Mouse (Mus musculus): ENCODE measurements at regions not wholly inside any gene's neighbourhood (a gene's known extent, or its start where the extent isn't known, plus 50 kb on each side); places are given as distances from the start of the nearest gene placed in this dataset.

GRCm38 (mm10) chr11:117589422-117589821 lies 64.7 kb upstream of the Tnrc6c start:
- no peak for ATAC-seq

GRCm38 (mm10) chr11:117592570-117592969 lies 61.5 kb upstream of the Tnrc6c start:
- no peak for ATAC-seq

GRCm38 (mm10) chr11:117596201-117596600 lies 57.9 kb upstream of the Tnrc6c start:
- ATAC-seq, result no peak

DNA sequence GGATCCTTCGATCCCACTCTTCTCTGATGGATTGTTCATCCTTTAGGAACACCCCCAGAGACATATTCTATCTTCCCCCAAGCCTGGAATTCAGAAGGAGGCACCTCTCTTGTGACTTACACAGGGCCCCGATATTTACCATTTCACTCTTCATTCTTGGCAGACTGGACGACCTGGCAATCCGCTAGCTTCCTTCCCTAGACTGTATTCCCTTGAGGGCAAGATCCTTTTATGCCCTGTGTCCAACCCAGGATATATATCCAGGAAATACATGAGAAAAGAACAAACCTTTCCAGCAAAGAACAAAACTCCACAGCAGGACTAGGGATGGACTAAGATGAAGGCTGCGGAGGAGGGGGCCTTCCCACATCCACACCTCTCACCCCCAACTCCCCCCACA lies 56.3 kb upstream of the Tnrc6c start:
- ATAC-seq, result no peak

- ATAC-seq, result peak; percentile 8
These were observed 55.9 kb upstream of the Tnrc6c start for GRCm38 (mm10) chr11:117598170-117598583.

DNA sequence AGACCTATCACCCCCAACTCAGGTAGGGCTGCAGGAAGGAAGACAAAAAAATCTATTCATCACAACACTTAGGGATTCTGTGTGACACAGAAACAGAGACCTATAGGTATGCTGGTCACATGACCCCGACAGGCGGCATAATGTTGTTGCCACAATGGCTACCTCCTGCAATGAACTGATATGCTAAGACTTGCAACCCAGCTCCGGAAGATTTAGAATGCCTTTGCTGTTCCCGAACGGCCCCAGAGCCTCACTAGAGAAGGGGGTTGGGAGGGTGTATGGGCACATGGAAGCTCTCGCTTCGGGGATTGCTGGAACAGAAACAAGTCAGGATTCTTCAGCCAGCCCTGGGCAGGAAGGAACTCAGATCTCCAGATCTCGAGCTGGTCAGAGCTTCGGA lies 55.5 kb upstream of the Tnrc6c start:
- peak; percentile 80 for ATAC-seq

- peak; percentile 81 for ATAC-seq
These were observed 54.9 kb upstream of the Tnrc6c start for GRCm38 (mm10) chr11:117599049-117599787.

DNA sequence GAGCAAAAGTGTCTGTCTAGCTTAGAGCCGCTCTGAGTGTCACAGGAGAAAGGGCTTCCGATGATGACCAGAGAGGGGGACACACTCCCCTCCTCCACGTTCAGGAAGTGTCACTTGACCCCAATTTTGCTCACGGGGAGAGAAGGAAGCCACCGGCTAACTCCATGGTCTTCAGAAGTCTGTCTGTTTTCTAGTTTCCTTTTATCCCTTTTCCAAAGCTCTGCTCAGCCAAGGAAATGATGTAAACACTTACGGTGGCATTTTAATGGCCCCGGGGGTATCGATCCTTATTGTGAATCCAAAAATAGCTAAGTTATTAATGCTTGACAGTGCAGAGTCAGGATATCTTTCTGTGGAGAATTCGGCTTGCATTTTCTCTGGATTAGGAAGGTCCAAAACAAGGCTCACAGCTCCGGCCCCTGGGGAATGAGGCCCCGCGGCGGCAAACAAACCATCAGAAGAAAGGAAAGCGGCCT lies 54.3 kb upstream of the Tnrc6c start:
- no peak for ATAC-seq

GRCm38 (mm10) chr11:117601147-117601546 lies 52.9 kb upstream of the Tnrc6c start:
- no peak for ATAC-seq

- ATAC-seq, result no peak
These were observed 50.1 kb upstream of the Tnrc6c start for GRCm38 (mm10) chr11:117604019-117604418.

Data from CD4-positive, CD25-positive, alpha-beta regulatory T cell, adult 4 months (primary cell).